Mouse (Mus musculus): ENCODE measurements around the gene AL731706.1. TPM values are rescaled to one million over a fixed set of nuclear protein-coding genes. Genes with fewer than 3 reads are reported as not detected.
A peak's percentile ranks its signal among the peaks of the same experiment; 100 is the strongest.

AL731706.1 gene
- polyA plus RNA-seq, 2 experiments: 17.4 to 33.3 TPM

DNA sequence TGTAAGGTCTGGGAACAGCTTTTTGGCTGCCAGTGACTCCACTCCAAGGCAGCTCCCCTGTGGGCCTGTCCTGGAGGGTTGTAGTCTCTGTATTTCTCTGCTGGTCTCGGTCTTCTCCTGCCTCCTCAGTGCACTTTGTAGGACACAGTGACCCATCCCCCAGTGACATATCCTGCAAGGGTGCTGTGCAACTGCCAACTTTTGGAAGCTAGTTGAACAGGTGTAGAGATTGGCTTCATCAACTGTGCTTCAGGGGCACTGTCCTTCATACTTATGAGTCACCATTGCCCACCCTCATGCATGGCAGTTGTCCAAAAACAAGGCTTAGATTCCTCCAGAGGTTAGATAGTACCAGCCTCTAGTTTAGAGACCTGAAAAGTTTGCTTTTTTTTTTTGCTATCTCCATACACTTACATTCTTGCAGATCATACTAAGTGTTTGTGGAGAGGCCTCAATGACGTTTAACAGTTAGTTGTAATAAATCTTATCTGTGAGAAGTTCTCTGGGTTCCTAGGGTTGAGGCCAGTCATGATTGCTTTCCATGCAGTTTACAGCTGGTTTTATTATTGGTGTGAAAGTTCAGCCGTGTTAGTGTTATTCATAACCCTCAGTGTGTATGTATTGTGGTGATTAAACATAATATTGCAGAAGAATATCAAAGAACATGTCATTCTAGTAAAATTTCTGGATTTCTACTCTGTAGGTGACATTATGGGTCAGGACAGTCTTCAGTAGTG lies 29.2 kb upstream of the AL731706.1 start:
- no peaks in the 10 kb centered on the region for H3K9me3 ChIP-seq (ENCODE audit: control insufficient read depth, low read length)
- WGBS: 63% methylated on average over 3 of the region's 3 CpGs
- no peaks in the 10 kb centered on the region for H3K27me3 ChIP-seq (ENCODE audit: control insufficient read depth, insufficient read depth, low read length)
- no peak for DNase-seq (ENCODE audit: low spot score)
- peaks cover 8% of the 10 kb centered on the region; the same call in 1 of the 2 replicates for H3K4me1 ChIP-seq (ENCODE audit: control insufficient read depth, insufficient read depth, low read length)
- no peaks in the 10 kb centered on the region for H3K36me3 ChIP-seq (ENCODE audit: control insufficient read depth, insufficient read depth, low read length)
- H3K4me3 ChIP-seq (replicated peaks; ENCODE audit: low read length): no peak overlapping the region
- no peak for ATAC-seq (ENCODE audit: low FRiP score, low read depth)
- no peak overlapping the region for H3K4me2 ChIP-seq (replicated peaks; ENCODE audit: low read depth, low read length, severe bottlenecking)
- no peak for TF ChIP-seq POLR2A (IDR thresholded peaks at IDR 0.05; ENCODE audit: borderline replicate concordance, extremely low read depth, insufficient read depth, insufficient read length)
- no peak overlapping the region for H3K9ac ChIP-seq (ENCODE audit: low read depth, low read length, severe bottlenecking)
- H3K27ac ChIP-seq (replicated peaks; ENCODE audit: low read depth, low read length): no peak overlapping the region

DNA sequence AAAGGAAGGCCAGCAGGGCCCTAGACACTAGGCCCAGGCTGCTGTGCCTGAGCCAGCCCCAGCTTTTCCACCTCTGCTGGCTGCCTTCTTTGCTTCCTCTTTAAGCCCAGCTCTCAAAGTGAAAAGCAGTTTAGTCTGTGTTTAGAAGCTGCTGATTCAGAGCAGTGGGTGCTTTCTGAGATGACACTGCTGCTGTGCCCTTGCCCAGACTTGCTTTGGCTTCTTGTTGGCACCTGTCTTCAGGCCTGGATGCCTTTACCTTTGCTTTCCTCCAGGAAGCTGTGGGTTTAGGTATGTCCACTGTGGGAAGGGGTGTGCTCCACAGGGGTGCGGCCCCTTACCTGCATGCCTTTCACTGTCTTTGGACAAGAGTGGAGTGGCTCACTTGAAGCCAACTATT lies 28.2 kb upstream of the AL731706.1 start:
- H3K36me3 ChIP-seq (ENCODE audit: control insufficient read depth, insufficient read depth, low read length): no peaks in the 10 kb centered on the region
- no peaks in the 10 kb centered on the region for H3K27me3 ChIP-seq (ENCODE audit: control insufficient read depth, insufficient read depth, low read length)
- ATAC-seq (ENCODE audit: low FRiP score, low read depth) (no peak), DNase-seq (ENCODE audit: low spot score) (no peak)
- no peaks in the 10 kb centered on the region for H3K9me3 ChIP-seq (ENCODE audit: control insufficient read depth, low read length)
- no peak for TF ChIP-seq POLR2A (IDR thresholded peaks at IDR 0.05; ENCODE audit: borderline replicate concordance, extremely low read depth, insufficient read depth, insufficient read length)
- no peak overlapping the region for H3K4me3 ChIP-seq (replicated peaks; ENCODE audit: low read length)
- H3K27ac ChIP-seq (replicated peaks; ENCODE audit: low read depth, low read length): no peak overlapping the region
- no peak overlapping the region for H3K9ac ChIP-seq (ENCODE audit: low read depth, low read length, severe bottlenecking)
- WGBS: 81% methylated on average over 1 of the region's 1 CpGs
- peaks cover 8% of the 10 kb centered on the region; the same call in 1 of the 2 replicates for H3K4me1 ChIP-seq (ENCODE audit: control insufficient read depth, insufficient read depth, low read length)
- no peak overlapping the region for H3K4me2 ChIP-seq (replicated peaks; ENCODE audit: low read depth, low read length, severe bottlenecking)

DNA sequence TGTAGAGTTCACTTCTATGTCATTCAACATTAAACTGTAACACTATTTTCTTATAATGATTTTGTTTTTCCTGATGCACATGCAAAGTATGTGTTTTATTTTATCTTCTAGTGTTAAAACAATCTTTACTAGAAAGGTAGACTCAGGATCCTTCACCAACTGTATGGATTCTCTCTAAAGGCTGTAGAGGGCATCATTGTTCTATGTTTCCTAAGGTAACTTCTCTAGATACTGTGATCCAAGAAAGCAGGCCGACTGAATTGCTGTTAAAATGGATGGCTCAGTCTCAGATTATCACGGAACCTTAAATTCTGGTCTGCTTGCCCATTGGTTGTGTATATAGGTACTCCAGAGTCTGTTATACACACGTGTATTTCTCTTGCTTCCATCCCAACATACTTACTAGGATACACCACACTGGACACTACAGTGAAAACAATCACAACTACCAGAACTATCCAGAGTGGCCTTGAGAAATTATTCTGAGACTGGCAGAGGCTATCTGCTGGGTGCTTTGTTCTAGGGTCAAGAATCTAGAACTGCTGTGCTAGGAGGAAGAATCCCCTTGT lies 23.2 kb upstream of the AL731706.1 start:
- no peaks in the 10 kb centered on the region for H3K9me3 ChIP-seq (ENCODE audit: control insufficient read depth, low read length)
- WGBS: 41% methylated on average over 3 of the region's 3 CpGs
- no peak overlapping the region for H3K4me2 ChIP-seq (replicated peaks; ENCODE audit: low read depth, low read length, severe bottlenecking)
- H3K9ac ChIP-seq (ENCODE audit: low read depth, low read length, severe bottlenecking): no peak overlapping the region
- 0 out of 2 replicates have a peak, but pooled peaks cover 5% of the 10 kb centered on the region for H3K4me1 ChIP-seq (ENCODE audit: control insufficient read depth, insufficient read depth, low read length)
- ATAC-seq (ENCODE audit: low FRiP score, low read depth) (peak; percentile 67), DNase-seq (ENCODE audit: low spot score) (peak; percentile 68)
- TF ChIP-seq POLR2A (IDR thresholded peaks at IDR 0.05; ENCODE audit: borderline replicate concordance, extremely low read depth, insufficient read depth, insufficient read length): no peak
- no peaks in the 10 kb centered on the region for H3K36me3 ChIP-seq (ENCODE audit: control insufficient read depth, insufficient read depth, low read length)
- H3K27me3 ChIP-seq (ENCODE audit: control insufficient read depth, insufficient read depth, low read length): no peaks in the 10 kb centered on the region
- H3K27ac ChIP-seq (replicated peaks; ENCODE audit: low read depth, low read length): no peak overlapping the region
- H3K4me3 ChIP-seq (replicated peaks; ENCODE audit: low read length): no peak overlapping the region

GRCm38 (mm10) chr2:136913021-136913420 lies 21.8 kb upstream of the AL731706.1 start:
- TF ChIP-seq POLR2A (IDR thresholded peaks at IDR 0.05; ENCODE audit: borderline replicate concordance, extremely low read depth, insufficient read depth, insufficient read length): no peak
- Histone ChIP-seq H3K36me3 (ENCODE audit: control insufficient read depth, insufficient read depth, low read length) (no peaks in the 10 kb centered on the region), H3K9me3 (ENCODE audit: control insufficient read depth, low read length) (no peaks in the 10 kb centered on the region), H3K27me3 (ENCODE audit: control insufficient read depth, insufficient read depth, low read length) (no peaks in the 10 kb centered on the region), H3K4me2 (replicated peaks; ENCODE audit: low read depth, low read length, severe bottlenecking) (no peak overlapping the region), H3K4me1 (ENCODE audit: control insufficient read depth, insufficient read depth, low read length) (0 out of 2 replicates have a peak, but pooled peaks cover 5% of the 10 kb centered on the region), H3K4me3 (replicated peaks; ENCODE audit: low read length) (no peak overlapping the region), H3K9ac (ENCODE audit: low read depth, low read length, severe bottlenecking) (no peak overlapping the region), H3K27ac (replicated peaks; ENCODE audit: low read depth, low read length) (no peak overlapping the region)
- no peak for DNase-seq (ENCODE audit: low spot score)
- WGBS: 84% methylated on average over 3 of the region's 3 CpGs
- no peak for ATAC-seq (ENCODE audit: low FRiP score, low read depth)

- ATAC-seq (ENCODE audit: low FRiP score, low read depth) (no peak), DNase-seq (ENCODE audit: low spot score) (peak; percentile 18)
- 32% methylated on average over 4 of the region's 4 CpGs for WGBS
- no peaks in the 10 kb centered on the region for H3K27me3 ChIP-seq (ENCODE audit: control insufficient read depth, insufficient read depth, low read length)
- TF ChIP-seq POLR2A (IDR thresholded peaks at IDR 0.05; ENCODE audit: borderline replicate concordance, extremely low read depth, insufficient read depth, insufficient read length): no peak
- no peak overlapping the region for H3K4me2 ChIP-seq (replicated peaks; ENCODE audit: low read depth, low read length, severe bottlenecking)
- H3K9me3 ChIP-seq (ENCODE audit: control insufficient read depth, low read length): no peaks in the 10 kb centered on the region
- H3K4me3 ChIP-seq (replicated peaks; ENCODE audit: low read length): no peak overlapping the region
- H3K27ac ChIP-seq (replicated peaks; ENCODE audit: low read depth, low read length): no peak overlapping the region
- H3K9ac ChIP-seq (ENCODE audit: low read depth, low read length, severe bottlenecking): no peak overlapping the region
- no peaks in the 10 kb centered on the region for H3K36me3 ChIP-seq (ENCODE audit: control insufficient read depth, insufficient read depth, low read length)
- 0 out of 2 replicates have a peak, but pooled peaks cover 5% of the 10 kb centered on the region for H3K4me1 ChIP-seq (ENCODE audit: control insufficient read depth, insufficient read depth, low read length)
These were observed 20.8 kb upstream of the AL731706.1 start for GRCm38 (mm10) chr2:136911958-136912411.
